Mouse (Mus musculus) G1E (cell line): ENCODE measurements around the gene Cyp11a1. TPM values are rescaled to one million over a fixed set of nuclear protein-coding genes. Genes with fewer than 3 reads are reported as not detected.

ENCODE experiments used
- ATAC-seq: 2 replicates; pipeline ENCODE4 v1.8.0; 2016; ENCODE audit warnings: mild to moderate bottlenecking; ENCODE audit not compliant: insufficient number of reproducible peaks, poor library complexity, low FRiP score, severe bottlenecking; ENCODE audit errors: extremely low read depth
- DNase-seq: peaks from one replicate; pipeline ENCODE4 v3.0.0; 2012; ENCODE audit warnings: low spot score
- H3K27me3 ChIP-seq: 2 replicates; pipeline ENCODE4 v1.6.1; 2012; ENCODE audit warnings: mild to moderate bottlenecking, low read length, inconsistent platforms; ENCODE audit not compliant: insufficient read depth
- H3K36me3 ChIP-seq: replicated peaks from 2 replicates; pipeline ENCODE3; 2012; ENCODE audit warnings: mild to moderate bottlenecking, inconsistent platforms
- H3K4me1 ChIP-seq: 2 replicates; pipeline ENCODE4 v1.6.1; 2012; ENCODE audit warnings: low read depth, low read length, inconsistent platforms, mixed read lengths; ENCODE audit not compliant: insufficient read depth
- H3K4me3 ChIP-seq: 2 replicates; pipeline ENCODE4 v1.5.1; 2012; ENCODE audit warnings: low read depth, mild to moderate bottlenecking, inconsistent platforms, low read length, moderate library complexity, mixed read lengths
- H3K9me3 ChIP-seq: replicated peaks from 2 replicates; pipeline ENCODE4 v1.6.1; 2012; ENCODE audit warnings: inconsistent platforms
- CTCF ChIP-seq: IDR thresholded peaks from 2 replicates; pipeline ENCODE4 v1.5.1; 2012; ENCODE audit warnings: low read depth, low read length, inconsistent platforms, mixed read lengths
- GATA1 ChIP-seq: IDR thresholded peaks from 2 replicates; pipeline ENCODE4 v1.6.1; 2012; ENCODE audit warnings: borderline replicate concordance, low read length, inconsistent platforms, mixed read lengths
- GATA2 ChIP-seq: IDR thresholded peaks from 2 replicates; pipeline ENCODE4 v1.6.1; 2012; ENCODE audit warnings: low read depth, low read length, inconsistent platforms, borderline replicate concordance
- POLR2AphosphoS5 ChIP-seq: IDR thresholded peaks from 2 replicates; pipeline ENCODE4 v1.6.1; 2012; ENCODE audit warnings: low read depth, low read length, inconsistent platforms; ENCODE audit not compliant: insufficient replicate concordance
- TAL1 ChIP-seq: conservative IDR thresholded peaks from 2 replicates; pipeline ENCODE4 v1.6.1; 2012; ENCODE audit warnings: low read depth, low read length, inconsistent platforms, mixed read lengths
- polyA plus RNA-seq: library from polyadenylated mRNA; stranded (reverse); fragments of >175 nt; gene quantifications from 2 replicates; pipeline ENCODE4 v1.2.3, GENCODE M21; 2012
- total RNA-seq, 2 experiments: library from RNA; stranded (forward) in 1 of 2; stranded (reverse) in 1 of 2; fragments of 200-1000 nt in 1 of 2; fragments of >200 nt in 1 of 2; fragmentation: Nextera tagmentation in 1 of 2; gene quantifications; 2 replicates each; pipeline ENCODE4 v1.2.3; 2014 to 2017

The Cyp11a1 gene
- total and polyA plus RNA-seq, 3 experiments: 0.12 to 18.2 (median 0.68) TPM

- H3K4me1 ChIP-seq: no peaks in the 10 kb centered on the region
- no peaks in the 10 kb centered on the region for H3K9me3 ChIP-seq
- no peaks in the 10 kb centered on the region for H3K36me3 ChIP-seq
- no peak for DNase-seq
- ATAC-seq: no peak
- no peak overlapping the region for H3K4me3 ChIP-seq
- TF ChIP-seq GATA2 (no peak), GATA1 (no peak), CTCF (no peak), POLR2AphosphoS5 (no peak), TAL1 (no peak)
- peaks cover 14% of the 10 kb centered on the region; the same call in 1 of the 2 replicates for H3K27me3 ChIP-seq
Observed at GRCm38 (mm10) chr9:57972776-57973439, 33.3 kb upstream of the Cyp11a1 start.

- H3K27me3 ChIP-seq: 0 out of 2 replicates have a peak, but pooled peaks cover 9% of the 10 kb centered on the region
- ATAC-seq (no peak), DNase-seq (no peak)
- no peak overlapping the region for H3K4me3 ChIP-seq
- H3K4me1 ChIP-seq: no peaks in the 10 kb centered on the region
- TF ChIP-seq POLR2AphosphoS5 (no peak), GATA1 (no peak), GATA2 (no peak), CTCF (no peak), TAL1 (no peak)
- no peaks in the 10 kb centered on the region for H3K36me3 ChIP-seq
- H3K9me3 ChIP-seq: no peaks in the 10 kb centered on the region
Observed at GRCm38 (mm10) chr9:57973440-57974066, 32.7 kb upstream of the Cyp11a1 start.

- TF ChIP-seq TAL1: no peak
- no peak for TF ChIP-seq GATA2
- no peak for TF ChIP-seq POLR2AphosphoS5
- TF ChIP-seq CTCF: no peak
- H3K27me3 ChIP-seq: 0 out of 2 replicates have a peak, but pooled peaks cover 9% of the 10 kb centered on the region
- no peaks in the 10 kb centered on the region for H3K36me3 ChIP-seq
- ATAC-seq: no peak
- H3K4me1 ChIP-seq: no peaks in the 10 kb centered on the region
- H3K4me3 ChIP-seq: no peak overlapping the region
- H3K9me3 ChIP-seq: no peaks in the 10 kb centered on the region
- DNase-seq: no peak
Observed at GRCm38 (mm10) chr9:57974221-57974620, 32.0 kb upstream of the Cyp11a1 start.

GRCm38 (mm10) chr9:57975200-57975821, 30.9 kb upstream of the Cyp11a1 start:
- Histone ChIP-seq H3K4me1 (no peaks in the 10 kb centered on the region), H3K27me3 (0 out of 2 replicates have a peak, but pooled peaks cover 2% of the 10 kb centered on the region), H3K36me3 (no peaks in the 10 kb centered on the region), H3K4me3 (no peak overlapping the region), H3K9me3 (no peaks in the 10 kb centered on the region)
- no peak for DNase-seq
- ATAC-seq: no peak
- TF ChIP-seq POLR2AphosphoS5 (no peak), GATA1 (no peak), GATA2 (no peak), CTCF (no peak), TAL1 (no peak)

GRCm38 (mm10) chr9:57978025-57978424, 28.2 kb upstream of the Cyp11a1 start:
- H3K4me1 ChIP-seq: no peaks in the 10 kb centered on the region
- TF ChIP-seq GATA1: no peak
- TF ChIP-seq GATA2: no peak
- TF ChIP-seq CTCF: no peak
- TF ChIP-seq TAL1: no peak
- TF ChIP-seq POLR2AphosphoS5: no peak
- ATAC-seq (no peak), DNase-seq (no peak)
- H3K36me3 ChIP-seq: no peaks in the 10 kb centered on the region
- H3K27me3 ChIP-seq: 0 out of 2 replicates have a peak, but pooled peaks cover 2% of the 10 kb centered on the region
- no peaks in the 10 kb centered on the region for H3K9me3 ChIP-seq
- no peak overlapping the region for H3K4me3 ChIP-seq

- Histone ChIP-seq H3K9me3 (no peaks in the 10 kb centered on the region), H3K4me1 (no peaks in the 10 kb centered on the region), H3K4me3 (no peak overlapping the region), H3K36me3 (no peaks in the 10 kb centered on the region), H3K27me3 (0 out of 2 replicates have a peak, but pooled peaks cover 2% of the 10 kb centered on the region)
- no peak for DNase-seq
- ATAC-seq: no peak
- TF ChIP-seq GATA1 (no peak), POLR2AphosphoS5 (no peak), TAL1 (no peak)
Observed at GRCm38 (mm10) chr9:57978858-57979257, 27.4 kb upstream of the Cyp11a1 start.
